Mouse (Mus musculus): ENCODE measurements around the gene Dpf2. TPM values are rescaled to one million over a fixed set of nuclear protein-coding genes. Genes with fewer than 3 reads are reported as not detected.

Gene Dpf2
- polyA plus RNA-seq (2015; fragmentation: Nextera tagmentation; extraction: Ambion mirVana) = 77.7 and 78.0 TPM in 2 replicates

GRCm38 (mm10) chr19:5913007-5913719 is at the start of gene Dpf2:
Dpf2 (minus strand) TSS chr19:5913010.
- TF ChIP-seq EP300 (IDR thresholded peaks at IDR 0.05) (no peak), CTCF (IDR thresholded peaks at IDR 0.05) (no peak)
- no peak for DNase-seq (ENCODE audit: low spot score)

GRCm38 (mm10) chr19:5957371-5957770 is 44.6 kb upstream of the Dpf2 start:
- Histone ChIP-seq H3K4me3 (ENCODE audit: low read depth, low read length) (no peak overlapping the region), H3K27ac (ENCODE audit: low read length) (no peak overlapping the region), H3K4me2 (replicated peaks; ENCODE audit: low read depth, low read length) (no peak overlapping the region), H3K27me3 (replicated peaks; ENCODE audit: insufficient read depth, low read length) (no peaks in the 10 kb centered on the region), H3K9ac (replicated peaks; ENCODE audit: low read depth) (no peak overlapping the region), H3K4me1 (ENCODE audit: insufficient read depth, low read depth, low read length) (0 out of 2 replicates have a peak, but pooled peaks cover 3% of the 10 kb centered on the region), H3K36me3 (ENCODE audit: insufficient read depth, low read length) (no peaks in the 10 kb centered on the region), H3K9me3 (ENCODE audit: low read length) (no peaks in the 10 kb centered on the region)
- no peak for DNase-seq (ENCODE audit: low spot score)
- 85% methylated on average over 5 of the region's 5 CpGs for WGBS
- ATAC-seq = no peak
- TF ChIP-seq EP300 (IDR thresholded peaks at IDR 0.05) = no peak
- TF ChIP-seq CTCF (IDR thresholded peaks at IDR 0.05) = no peak

More at GRCm38 (mm10) chr19:5913007-5913719, at the start of gene Dpf2:
- Histone ChIP-seq H3K4me1 (ENCODE audit: insufficient read depth, low read depth, low read length) (peaks cover 7% of the 10 kb centered on the region; the same call in 1 of the 2 replicates), H3K27ac (ENCODE audit: low read length) (peak within 1 kb of the TSS; percentile 89), H3K27me3 (replicated peaks; ENCODE audit: insufficient read depth, low read length) (no peaks in the 10 kb centered on the region), H3K4me3 (ENCODE audit: low read depth, low read length) (peak within 1 kb of the TSS; percentile 69), H3K9me3 (ENCODE audit: low read length) (no peaks in the 10 kb centered on the region), H3K4me2 (replicated peaks; ENCODE audit: low read depth, low read length) (peak within 1 kb of the TSS; percentile 89), H3K9ac (replicated peaks; ENCODE audit: low read depth) (peak within 1 kb of the TSS; percentile 83), H3K36me3 (ENCODE audit: insufficient read depth, low read length) (peaks cover 4% of the 10 kb centered on the region; the same call in 1 of the 2 replicates)
- ATAC-seq = no peak
- 16% methylated on average over 13 of the region's 13 CpGs for WGBS

- Histone ChIP-seq H3K9ac (replicated peaks; ENCODE audit: low read depth) (no peak overlapping the region), H3K27ac (ENCODE audit: low read length) (no peak overlapping the region), H3K4me2 (replicated peaks; ENCODE audit: low read depth, low read length) (no peak overlapping the region), H3K9me3 (ENCODE audit: low read length) (no peaks in the 10 kb centered on the region), H3K4me1 (ENCODE audit: insufficient read depth, low read depth, low read length) (0 out of 2 replicates have a peak, but pooled peaks cover 3% of the 10 kb centered on the region), H3K4me3 (ENCODE audit: low read depth, low read length) (no peak overlapping the region), H3K36me3 (ENCODE audit: insufficient read depth, low read length) (no peaks in the 10 kb centered on the region), H3K27me3 (replicated peaks; ENCODE audit: insufficient read depth, low read length) (no peaks in the 10 kb centered on the region)
- WGBS = 15% methylated on average over 3 of the region's 3 CpGs
- ATAC-seq (peak; percentile 60), DNase-seq (ENCODE audit: low spot score) (peak; percentile 91)
- TF ChIP-seq EP300 (IDR thresholded peaks at IDR 0.05) (no peak), CTCF (IDR thresholded peaks at IDR 0.05) (peak; percentile 92)
Observed at GRCm38 (mm10) chr19:5956685-5957084, 43.9 kb upstream of the Dpf2 start.

GRCm38 (mm10) chr19:5955704-5956670 is 43.2 kb upstream of the Dpf2 start:
- Histone ChIP-seq H3K9me3 (ENCODE audit: low read length) (no peaks in the 10 kb centered on the region), H3K4me3 (ENCODE audit: low read depth, low read length) (peak overlapping the region; percentile 16; the same call in 1 of the 2 replicates), H3K27me3 (replicated peaks; ENCODE audit: insufficient read depth, low read length) (no peaks in the 10 kb centered on the region), H3K36me3 (ENCODE audit: insufficient read depth, low read length) (no peaks in the 10 kb centered on the region), H3K27ac (ENCODE audit: low read length) (no peak overlapping the region), H3K4me1 (ENCODE audit: insufficient read depth, low read depth, low read length) (0 out of 2 replicates have a peak, but pooled peaks cover 3% of the 10 kb centered on the region), H3K9ac (replicated peaks; ENCODE audit: low read depth) (no peak overlapping the region), H3K4me2 (replicated peaks; ENCODE audit: low read depth, low read length) (peak overlapping the region; percentile 39)
- 45% methylated on average over 28 of the region's 28 CpGs for WGBS
- TF ChIP-seq CTCF (IDR thresholded peaks at IDR 0.05) (no peak), EP300 (IDR thresholded peaks at IDR 0.05) (no peak)
- ATAC-seq (peak; percentile 5; the same call in 1 of the 2 replicates), DNase-seq (ENCODE audit: low spot score) (peak; percentile 64)

GRCm38 (mm10) chr19:5954936-5955335 is 42.1 kb upstream of the Dpf2 start:
- Histone ChIP-seq H3K4me2 (replicated peaks; ENCODE audit: low read depth, low read length) (no peak overlapping the region), H3K4me3 (ENCODE audit: low read depth, low read length) (no peak overlapping the region), H3K9ac (replicated peaks; ENCODE audit: low read depth) (no peak overlapping the region)

More at GRCm38 (mm10) chr19:5954936-5955335, 42.1 kb upstream of the Dpf2 start:
- 88% methylated on average over 10 of the region's 10 CpGs for WGBS
- Histone ChIP-seq H3K9me3 (ENCODE audit: low read length) (no peaks in the 10 kb centered on the region), H3K4me1 (ENCODE audit: insufficient read depth, low read depth, low read length) (0 out of 2 replicates have a peak, but pooled peaks cover 3% of the 10 kb centered on the region), H3K27me3 (replicated peaks; ENCODE audit: insufficient read depth, low read length) (no peaks in the 10 kb centered on the region), H3K36me3 (ENCODE audit: insufficient read depth, low read length) (no peaks in the 10 kb centered on the region), H3K27ac (ENCODE audit: low read length) (no peak overlapping the region)
- TF ChIP-seq CTCF (IDR thresholded peaks at IDR 0.05) = no peak
- no peak for TF ChIP-seq EP300 (IDR thresholded peaks at IDR 0.05)
- DNase-seq (ENCODE audit: low spot score) = no peak
- ATAC-seq = no peak

Data from lung, postnatal 0 days (tissue).